Mouse (Mus musculus) lung, adult 2 months (tissue): ENCODE measurements around the gene Dnmt3l. TPM values are rescaled to one million over a fixed set of nuclear protein-coding genes. Genes with fewer than 3 reads are reported as not detected.

Experiments used
- DNase-seq: peaks from one replicate; pipeline ENCODE4 v3.0.0; 2022
- H3K4me1 ChIP-seq: fragments of 200-500 bp; 2 replicates; pipeline ENCODE4 v1.6.1; 2011; ENCODE audit warnings: low read length; ENCODE audit not compliant: control insufficient read depth, insufficient read depth
- H3K4me3 ChIP-seq: fragments of 200-500 bp; replicated peaks from 2 replicates; pipeline ENCODE3; 2011; ENCODE audit warnings: low read depth, mild to moderate bottlenecking, control low read depth, low read length; ENCODE audit errors: extremely low read depth
- CTCF ChIP-seq: fragments of 200-500 bp; IDR thresholded peaks from 2 replicates; pipeline ENCODE4 v1.5.1; 2011; ENCODE audit warnings: mild to moderate bottlenecking, low read length, control low read depth; ENCODE audit not compliant: insufficient read depth
- POLR2A ChIP-seq: fragments of 200-500 bp; IDR thresholded peaks from 2 replicates; pipeline ENCODE4 v1.6.1; 2011; ENCODE audit warnings: low read depth, mild to moderate bottlenecking, control low read depth, low read length, borderline replicate concordance; ENCODE audit errors: extremely low read depth
- WGBS: fragments of 180-500 bp; shearing (Covaris S2); methylation state at CpG from one replicate; pipeline ENCODE4 v1.1.7; 2018; 5-methylcytosine and 5-hydroxymethylcytosine counted together
- polyA plus RNA-seq: library from polyadenylated mRNA; depleted of rRNA; stranded (reverse); fragments of >200 nt; gene quantifications from 2 replicates; pipeline ENCODE4 v1.2.3, GENCODE M21; 2012

Gene Dnmt3l
- polyA plus RNA-seq, 1 experiment: 0.64 TPM

DNA sequence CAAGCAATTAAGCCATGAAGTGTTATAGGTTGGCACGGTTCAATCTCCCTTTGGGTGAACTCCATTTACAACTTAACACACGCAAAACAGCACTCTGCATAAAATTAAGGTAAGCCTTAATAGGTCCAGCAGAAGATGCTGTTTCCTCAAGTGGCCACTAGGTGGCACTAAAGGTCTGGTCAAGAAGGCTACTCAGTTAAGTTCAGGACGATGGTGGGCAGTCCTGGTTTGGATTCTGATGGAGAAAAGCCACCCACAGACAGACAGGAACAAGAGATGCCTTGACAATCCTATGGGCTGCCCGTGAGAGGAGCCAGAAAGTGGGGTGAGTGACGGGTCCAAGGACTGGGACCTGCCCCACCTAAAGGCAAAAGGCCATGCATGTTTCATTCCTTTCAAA is 13.6 kb upstream of the Dnmt3l start:
- TF ChIP-seq CTCF (peak; percentile 58), POLR2A (no peak)
- peak; percentile 66 for DNase-seq
- H3K4me3 ChIP-seq: no peak overlapping the region
- 3% methylated on average over 5 of the region's 5 CpGs for WGBS
- no peaks in the 10 kb centered on the region for H3K4me1 ChIP-seq

DNA sequence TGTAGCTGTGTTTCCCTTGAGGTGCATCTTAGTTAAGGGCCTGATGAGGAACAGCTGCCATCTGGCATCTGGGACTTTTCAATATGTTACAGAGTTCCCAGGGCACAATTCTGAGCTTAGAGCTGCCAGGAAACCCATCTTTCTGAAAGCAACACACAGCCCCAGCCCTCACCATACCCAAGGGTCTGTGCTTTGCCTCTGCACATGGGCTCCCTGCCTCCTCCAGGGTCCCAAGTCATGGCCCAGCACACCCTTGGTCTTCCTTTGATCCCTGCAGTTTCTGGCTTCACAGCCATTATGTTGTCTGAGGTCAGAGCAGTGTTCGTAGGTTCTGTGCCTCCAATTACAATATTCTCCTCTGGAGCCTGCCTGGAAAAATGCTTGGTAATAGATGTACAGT is 12.7 kb upstream of the Dnmt3l start:
- no peak for TF ChIP-seq POLR2A
- no peak for TF ChIP-seq CTCF
- H3K4me3 ChIP-seq: no peak overlapping the region
- H3K4me1 ChIP-seq: no peaks in the 10 kb centered on the region
- DNase-seq: no peak
- 94% methylated on average over 1 of the region's 1 CpGs for WGBS

DNA sequence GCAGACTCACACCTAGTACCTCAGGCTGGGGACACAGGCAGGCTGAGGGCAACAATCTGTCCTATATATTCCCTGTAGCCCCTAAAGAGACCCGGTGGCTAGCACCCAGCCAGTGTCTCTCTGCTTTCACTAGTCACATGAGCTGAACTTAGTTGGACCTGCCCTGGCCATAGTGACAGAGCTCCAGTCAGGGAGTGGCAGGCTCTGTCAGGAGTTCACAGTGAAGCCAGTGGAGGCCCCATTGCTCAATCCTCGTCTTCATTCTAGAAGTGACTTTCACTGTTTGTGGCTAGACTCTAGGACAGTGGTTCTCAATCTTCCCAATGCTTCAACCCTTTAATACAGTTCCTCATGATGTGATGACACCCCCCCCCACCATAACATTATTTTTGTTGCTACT is 9.8 kb upstream of the Dnmt3l start:
- no peaks in the 10 kb centered on the region for H3K4me1 ChIP-seq
- WGBS: 70% methylated on average over 2 of the region's 2 CpGs
- H3K4me3 ChIP-seq: no peak overlapping the region
- DNase-seq: no peak
- TF ChIP-seq POLR2A (no peak), CTCF (no peak)

- WGBS: 84% methylated on average over 4 of the region's 4 CpGs
- no peaks in the 10 kb centered on the region for H3K4me1 ChIP-seq
- no peak for DNase-seq
- TF ChIP-seq POLR2A (no peak), CTCF (no peak)
- H3K4me3 ChIP-seq: no peak overlapping the region
These were observed 4.6 kb upstream of the Dnmt3l start for GRCm38 (mm10) chr10:78037139-78037538.

DNA sequence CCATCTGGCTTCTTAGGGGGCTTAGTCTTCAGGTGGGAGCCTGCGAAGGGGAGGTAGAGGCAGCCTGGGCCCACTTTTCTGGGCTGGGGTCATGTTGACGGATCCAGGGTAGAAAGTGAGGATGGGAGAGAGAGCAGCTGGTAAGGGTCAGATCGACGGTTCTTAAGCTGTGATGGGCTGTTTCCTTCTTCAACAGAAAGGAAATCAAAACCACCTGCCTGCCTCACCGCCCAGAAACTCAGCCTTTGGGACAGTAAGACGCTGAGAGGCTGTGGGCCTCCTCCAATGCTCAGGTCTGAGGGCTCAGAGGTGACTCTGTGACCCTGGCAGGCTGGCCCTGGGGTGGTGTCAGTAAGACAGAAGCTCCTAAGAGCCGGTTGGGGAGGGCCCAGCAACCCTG is 349 bp downstream of the Dnmt3l start:
- Histone ChIP-seq H3K4me1 (no peaks in the 10 kb centered on the region), H3K4me3 (no peak overlapping the region)
- no peak for DNase-seq
- 73% methylated on average over 7 of the region's 7 CpGs for WGBS
- TF ChIP-seq POLR2A (no peak), CTCF (no peak)

GRCm38 (mm10) chr10:78042697-78043405 is 1.1 kb downstream of the Dnmt3l start:
- TF ChIP-seq POLR2A (no peak), CTCF (no peak)
- Histone ChIP-seq H3K4me3 (no peak overlapping the region), H3K4me1 (no peaks in the 10 kb centered on the region)
- WGBS: 62% methylated on average over 14 of the region's 14 CpGs
- no peak for DNase-seq

DNA sequence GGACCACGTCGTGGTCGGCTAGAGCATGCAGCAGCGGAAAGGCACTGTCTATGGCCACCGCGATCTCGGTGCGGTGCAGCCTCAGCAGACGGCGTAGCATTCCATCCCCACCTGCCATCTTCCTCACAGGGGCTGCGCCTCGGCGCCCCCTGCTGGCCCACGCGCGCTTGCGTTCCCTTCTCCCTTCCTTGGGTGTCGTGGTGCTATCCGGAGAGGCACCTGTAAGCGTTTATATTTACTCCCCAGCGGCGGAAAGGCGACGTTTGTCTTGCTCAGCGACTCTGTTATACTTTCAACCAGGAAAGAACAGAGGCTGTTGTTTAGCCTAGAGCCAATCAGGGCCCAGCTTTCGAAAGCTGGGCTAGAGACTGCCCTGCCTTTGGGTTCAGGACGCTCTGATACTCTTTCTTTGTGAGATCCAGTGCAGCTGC is 1.7 kb downstream of the Dnmt3l start, which contains the start of gene Aire:
Gene Aire (minus strand): TSS at position 205 of the 431 bp plus-strand sequence.
- 4% methylated on average over 27 of the region's 27 CpGs for WGBS
- peak; percentile 68 for DNase-seq
- TF ChIP-seq POLR2A (no peak), CTCF (peak; percentile 72)
- Histone ChIP-seq H3K4me3 (no peak within 1 kb of the TSS), H3K4me1 (no peaks in the 10 kb centered on the region)

DNA sequence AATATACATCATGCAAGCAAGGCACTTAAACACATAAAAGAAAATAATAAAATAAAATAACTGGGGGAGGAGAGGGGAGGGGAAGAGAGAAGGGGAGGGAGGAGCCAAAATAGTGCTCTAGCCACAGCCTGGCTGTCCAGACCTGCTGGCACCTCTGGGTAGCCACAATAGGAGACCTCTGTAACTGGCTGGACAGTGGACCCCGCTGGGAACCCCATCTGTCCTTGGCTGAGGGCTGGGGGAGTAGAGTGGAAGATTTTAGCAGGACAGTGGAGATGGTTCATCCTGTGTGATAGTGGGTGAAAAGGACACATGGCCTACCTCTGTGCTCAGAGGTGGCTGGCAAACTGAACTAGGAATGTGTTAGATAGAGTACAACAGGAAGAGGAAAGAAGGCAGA is 2.8 kb downstream of the Dnmt3l start:
- DNase-seq: no peak
- 77% methylated on average over 1 of the region's 1 CpGs for WGBS
- TF ChIP-seq CTCF (no peak), POLR2A (no peak)
- Histone ChIP-seq H3K4me3 (no peak overlapping the region), H3K4me1 (no peaks in the 10 kb centered on the region)

GRCm38 (mm10) chr10:78046388-78046787 is 4.6 kb downstream of the Dnmt3l start:
- no peaks in the 10 kb centered on the region for H3K4me1 ChIP-seq
- TF ChIP-seq POLR2A: no peak
- no peak for TF ChIP-seq CTCF
- DNase-seq: no peak
- no peak overlapping the region for H3K4me3 ChIP-seq
- WGBS: 85% methylated on average over 4 of the region's 4 CpGs

DNA sequence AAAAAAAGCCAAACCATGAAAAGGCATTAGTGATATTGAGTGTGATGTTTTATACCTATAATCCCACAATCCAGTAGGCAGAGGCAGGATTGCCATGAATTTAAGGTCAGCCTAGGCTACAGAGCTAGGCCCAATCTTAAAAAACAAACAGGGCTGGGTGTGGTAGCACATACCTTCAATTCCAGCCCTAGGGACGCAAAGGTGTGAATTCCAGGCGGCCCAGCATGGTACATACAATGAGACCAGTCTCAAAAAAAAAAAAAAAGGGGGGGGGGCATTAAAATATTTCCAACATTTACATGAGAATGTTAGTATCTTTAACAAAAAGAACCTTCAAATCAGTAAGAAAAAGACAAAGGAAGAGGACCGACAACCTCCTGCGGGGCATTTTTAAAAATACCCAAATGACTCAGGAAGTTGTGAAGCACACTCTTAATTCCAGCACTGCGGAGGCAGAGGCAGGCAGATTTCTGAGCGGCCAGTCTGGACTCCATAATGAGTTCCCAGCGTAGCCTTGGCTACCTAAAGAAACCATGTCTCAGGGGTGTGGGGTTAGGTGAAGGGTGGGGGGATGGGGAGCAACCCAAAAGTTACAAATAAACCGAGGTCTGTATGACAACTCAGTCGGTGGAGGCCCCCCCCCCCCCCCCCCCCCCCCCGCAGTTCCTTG is 6.4 kb downstream of the Dnmt3l start:
- TF ChIP-seq POLR2A (no peak), CTCF (no peak)
- Histone ChIP-seq H3K4me3 (no peak overlapping the region), H3K4me1 (no peaks in the 10 kb centered on the region)
- no peak for DNase-seq
- WGBS: 67% methylated on average over 10 of the region's 10 CpGs
